Mouse (Mus musculus) heart, adult 2 months (tissue): Measurements from ENCODE around the gene Olfr1368.

Experiments used
- CTCF ChIP-seq: fragments of 200-600 bp; IDR thresholded peaks from 2 replicates; pipeline ENCODE4 v1.8.1; 2022; ENCODE audit warnings: antibody characterized with exemption, mild to moderate bottlenecking, moderate library complexity
- POLR2A ChIP-seq: fragments of 200-500 bp; IDR thresholded peaks from 2 replicates; pipeline ENCODE4 v1.6.1; 2011; ENCODE audit warnings: mild to moderate bottlenecking, low read depth, low read length, control low read depth; ENCODE audit not compliant: insufficient read depth

- TF ChIP-seq CTCF: no peak
- peak; percentile 62 for TF ChIP-seq POLR2A
Observed at GRCm38 (mm10) chr13:21173072-21173471, 27.4 kb upstream of the Olfr1368 start.
